7 mouse cellular contexts compared by ENCODE assay signal in the genomic region with DNA sequence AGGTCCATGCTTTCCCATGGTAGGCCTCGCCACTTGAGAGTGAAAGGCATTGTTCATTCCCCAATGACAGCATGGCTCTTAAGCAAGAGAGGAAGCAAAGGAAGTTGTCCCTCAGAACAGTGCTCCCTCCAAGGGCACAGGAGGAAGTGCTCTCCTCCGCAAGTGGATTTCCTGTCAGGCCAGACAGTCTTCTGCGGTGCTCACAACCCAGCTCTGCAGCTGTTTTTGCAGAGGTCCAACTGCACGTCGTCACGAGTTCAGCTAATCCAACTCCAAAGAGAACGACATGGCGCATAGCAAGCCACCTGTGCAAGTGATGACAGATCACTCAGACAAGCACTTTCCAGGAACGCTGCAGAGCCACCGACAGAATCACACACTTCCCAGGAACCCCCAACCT.
A peak's percentile ranks its signal among the peaks of the same experiment; 100 is the strongest.
DNase-seq lines count a peak whose midpoint lies in the region.

No protein-coding gene starts in this region.

- peak; percentile 58 for DNase-seq in CD4-positive, CD25-positive, alpha-beta regulatory T cell, adult 2 months (ENCODE audit: low read depth, low spot score)
- peak; percentile 8 for DNase-seq in adrenal gland, postnatal 25 days
- peak; percentile 52 for DNase-seq in heart, postnatal 4 days
- DNase-seq in lung, postnatal 36 days, result peak; percentile 53
- DNase-seq in ovary, postnatal 36 days (ENCODE audit: low spot score), result no peak
- no peak for DNase-seq in retina, postnatal 1 day
- DNase-seq in c-Kit-positive CD71-positive TER-119-positive erythroid progenitor cells, embryonic 14.5 days (ENCODE audit: low spot score), result no peak

Comparison
In these comparisons a context has a peak if more than half of its experiments do, and no peak if none do; other contexts are left out.
1. DNase-seq: peak in CD4-positive, CD25-positive, alpha-beta regulatory T cell, adult 2 months (single experiment), adrenal gland, postnatal 25 days (single experiment), heart, postnatal 4 days (single experiment) and lung, postnatal 36 days (single experiment); none in ovary, postnatal 36 days (single experiment), retina, postnatal 1 day (single experiment) and c-Kit-positive CD71-positive TER-119-positive erythroid progenitor cells, embryonic 14.5 days (single experiment).